In genomic region chr10:93939676-93940075, GRCm38 (mm10) we compare ENCODE assay signal across 19 mouse cellular contexts. TPM values are rescaled to one million over a fixed set of nuclear protein-coding genes. Genes with fewer than 3 reads are reported as not detected.
DNase-seq lines count a peak whose midpoint lies in the region; ATAC-seq and TF ChIP-seq lines count a peak whose summit lies in the region.
"Had no signal": no experiment of that assay in that cellular context is flagged by ENCODE, and none has a peak within 500 bp of the region (broad histone marks: within the 10 kb centered on the region; RNA-seq: fewer than 3 reads in every experiment).

No protein-coding gene starts in this region.

- no peaks in the 10 kb centered on the region for H3K36me3 ChIP-seq in midbrain, embryonic 14.5 days (ENCODE audit: control insufficient read depth, insufficient read depth, low read length)
- H3K36me3 ChIP-seq in midbrain, embryonic 10.5 days, result no peaks in the 10 kb centered on the region
- no peaks in the 10 kb centered on the region for H3K36me3 ChIP-seq in myocyte (ENCODE audit: control insufficient read depth, insufficient read depth)
- H3K36me3 ChIP-seq: heart, embryonic 10.5 days; heart, embryonic 13.5 days; hindbrain, embryonic 12.5 days; hindbrain, embryonic 15.5 days had no signal

- DNase-seq in heart, adult 11 months, result peak; percentile 33
- DNase-seq in heart, postnatal 36 days, result no peak
- DNase-seq in midbrain, embryonic 14.5 days, result peak; percentile 43
- DNase-seq in midbrain, embryonic 10.5 days (ENCODE audit: low spot score), result no peak
- no peak for DNase-seq in urinary bladder, postnatal 10 days (ENCODE audit: low spot score)
- no peak for DNase-seq in right cerebral cortex, postnatal 10 days (ENCODE audit: low spot score in 2 of 2)
- DNase-seq: adrenal gland, adult 8-10 months; adrenal gland, postnatal 25 days; gastrocnemius, adult 2 months; gastrocnemius, postnatal 14 days; heart, adult 2 months; heart, postnatal 10 days had no signal

- 32% methylated on average over 8 of the region's 8 CpGs for WGBS in midbrain, embryonic 14.5 days
- WGBS in midbrain, embryonic 10.5 days, result 76% methylated on average over 8 of the region's 8 CpGs

- H3K27ac ChIP-seq in midbrain, embryonic 14.5 days (replicated peaks; ENCODE audit: low read depth, low read length), result no peak overlapping the region
- no peak overlapping the region for H3K27ac ChIP-seq in midbrain, embryonic 10.5 days (replicated peaks)
- H3K27ac ChIP-seq: gastrocnemius, adult 2 months; heart, adult 2 months; heart, embryonic 10.5 days; hindbrain, embryonic 12.5 days; hindbrain, embryonic 15.5 days had no signal

- no peak overlapping the region for H3K4me2 ChIP-seq in midbrain, embryonic 14.5 days (ENCODE audit: low read length)
- H3K4me2 ChIP-seq in myocyte (ENCODE audit: low read depth), result peak overlapping the region; percentile 63
- H3K4me2 ChIP-seq: heart, embryonic 13.5 days; hindbrain, embryonic 12.5 days; hindbrain, embryonic 15.5 days had no signal

- no peaks in the 10 kb centered on the region for H3K4me1 ChIP-seq in midbrain, embryonic 14.5 days (ENCODE audit: control insufficient read depth, insufficient read depth, low read length)
- H3K4me1 ChIP-seq in midbrain, embryonic 10.5 days, result peaks cover 10% of the 10 kb centered on the region; the same call in 1 of the 2 replicates
- H3K4me1 ChIP-seq: hindbrain, embryonic 12.5 days; hindbrain, embryonic 15.5 days had no signal

- no peaks in the 10 kb centered on the region for H3K79me2 ChIP-seq in myocyte (ENCODE audit: control insufficient read depth, insufficient read depth)

- TF ChIP-seq POLR2A in myocyte (IDR thresholded peaks at IDR 0.05; ENCODE audit: insufficient read length, low read depth), result no peak

- H3K9ac ChIP-seq in midbrain, embryonic 14.5 days (replicated peaks; ENCODE audit: low read length), result no peak overlapping the region
- H3K9ac ChIP-seq: forebrain, postnatal 0 days; heart, embryonic 13.5 days; hindbrain, embryonic 12.5 days; hindbrain, embryonic 15.5 days had no signal

- H3ac ChIP-seq in myocyte (ENCODE audit: control insufficient read depth, insufficient read length), result no peak overlapping the region

- intact Hi-C loops in heart, postnatal 36 days (cut with DNase I), result no loop called here

- no peak for ATAC-seq in midbrain, embryonic 14.5 days (ENCODE audit: low FRiP score, low TSS enrichment)
- ATAC-seq: forebrain, embryonic 14.5 days; forebrain, postnatal 0 days had no signal

- no peaks in the 10 kb centered on the region for H3K27me3 ChIP-seq in midbrain, embryonic 14.5 days (ENCODE audit: control insufficient read depth, insufficient read depth, low read length)
- no peaks in the 10 kb centered on the region for H3K27me3 ChIP-seq in midbrain, embryonic 10.5 days (ENCODE audit: low read depth, poor library complexity, severe bottlenecking)
- no peaks in the 10 kb centered on the region for H3K27me3 ChIP-seq in myocyte (ENCODE audit: control insufficient read depth, insufficient read depth, insufficient read length)
- H3K27me3 ChIP-seq: heart, embryonic 13.5 days; hindbrain, embryonic 12.5 days; hindbrain, embryonic 15.5 days had no signal

- no peak overlapping the region for H3K4me3 ChIP-seq in midbrain, embryonic 14.5 days (replicated peaks; ENCODE audit: low read depth, low read length)
- H3K4me3 ChIP-seq in midbrain, embryonic 10.5 days, result no peak overlapping the region
- no peak overlapping the region for H3K4me3 ChIP-seq in myocyte
- H3K4me3 ChIP-seq: gastrocnemius, adult 2 months; heart, adult 2 months; heart, embryonic 10.5 days; heart, embryonic 13.5 days; hindbrain, embryonic 12.5 days; hindbrain, embryonic 15.5 days had no signal

- H3K9me3 ChIP-seq in midbrain, embryonic 14.5 days (ENCODE audit: control insufficient read depth, low read length), result no peaks in the 10 kb centered on the region
- no peaks in the 10 kb centered on the region for H3K9me3 ChIP-seq in midbrain, embryonic 10.5 days (replicated peaks)
- H3K9me3 ChIP-seq: heart, embryonic 10.5 days; heart, embryonic 13.5 days; hindbrain, embryonic 12.5 days; hindbrain, embryonic 15.5 days had no signal

TF ChIP-seq in myocyte, 11 proteins besides CTCF, POLR2A, EP300 and RAD21:
- no peak for TF ChIP-seq SRF (IDR thresholded peaks at IDR 0.05; ENCODE audit: control insufficient read depth, insufficient read length, low read depth)
- TF ChIP-seq TCF12 (IDR thresholded peaks at IDR 0.05; ENCODE audit: insufficient read depth, poor library complexity, severe bottlenecking), result no peak
- TF ChIP-seq E2F4 (IDR thresholded peaks at IDR 0.05; ENCODE audit: insufficient read depth), result no peak
- TF ChIP-seq CEBPB (IDR thresholded peaks at IDR 0.05; ENCODE audit: insufficient read depth, poor library complexity, severe bottlenecking), result no peak
- TF ChIP-seq MAX (IDR thresholded peaks at IDR 0.05; ENCODE audit: low read depth), result no peak
- no peak for TF ChIP-seq MYOG (IDR thresholded peaks at IDR 0.05; ENCODE audit: control insufficient read depth in 1 of 3, insufficient read depth in 1 of 3, insufficient read length in 2 of 3, low read depth in 2 of 3)
- TF ChIP-seq MYOD1 (IDR thresholded peaks at IDR 0.05; ENCODE audit: control insufficient read depth in 1 of 3, insufficient read length in 2 of 3, low read depth in 2 of 3), result no peak
- no peak for TF ChIP-seq USF1 (IDR thresholded peaks at IDR 0.05; ENCODE audit: low read depth)
- TF ChIP-seq TCF3 (IDR thresholded peaks at IDR 0.05; ENCODE audit: insufficient read length, low read depth), result no peak
- TF ChIP-seq POLR2AphosphoS2 (IDR thresholded peaks at IDR 0.05; ENCODE audit: insufficient read length, low read depth), result no peak
- TF ChIP-seq REST (IDR thresholded peaks at IDR 0.05; ENCODE audit: insufficient read depth, insufficient read length), result no peak

RNA-seq across cellular contexts. Expression of gene Metap2, which starts 42.8 kb away (rescaled TPM):
- total RNA-seq in heart, postnatal 36 days (2021), result 100 to 1,000 TPM; 127 to 131 TPM
- polyA plus RNA-seq in midbrain, embryonic 14.5 days (2014; fragmentation: Nextera tagmentation; extraction: Ambion mirVana), result 142 and 173 TPM in 2 replicates
- polyA plus RNA-seq in midbrain, embryonic 10.5 days (2016; fragmentation: Nextera tagmentation; extraction: Ambion mirVana), result 221 and 231 TPM in 2 replicates
- polyA plus RNA-seq in myocyte (2012; fragmentation: generic; extraction: Trizol), result 171 TPM

Comparison
In these comparisons a context has a peak if more than half of its experiments do, and no peak if none do; other contexts are left out.
1. DNase-seq: peak in heart, adult 11 months (single experiment) and midbrain, embryonic 14.5 days (single experiment); none in heart, postnatal 36 days (0 of 2), midbrain, embryonic 10.5 days (single experiment), urinary bladder, postnatal 10 days (single experiment) and right cerebral cortex, postnatal 10 days (0 of 2).